Mouse (Mus musculus) neural tube, embryonic 15.5 days (tissue): Measurements from ENCODE around the gene Ccdc9b. TPM values are rescaled to one million over a fixed set of nuclear protein-coding genes. Genes with fewer than 3 reads are reported as not detected.
A peak's percentile ranks its signal among the peaks of the same experiment; 100 is the strongest.

ENCODE experiments used
- ATAC-seq: fragments of 200-750 bp; cut with Nextera tagmentation; 2 replicates; pipeline ENCODE4 v1.8.0; 2017; ENCODE audit warnings: mild to moderate bottlenecking, moderate TSS enrichment, moderate library complexity; ENCODE audit not compliant: low FRiP score
- H3K27ac ChIP-seq: fragments of 300-500 bp; sonication (generic); replicated peaks from 2 replicates; pipeline ENCODE4 v1.5.1; 2015; ENCODE audit warnings: mild to moderate bottlenecking, inconsistent platforms
- H3K27me3 ChIP-seq: fragments of 300-500 bp; sonication (generic); replicated peaks from 2 replicates; pipeline ENCODE4 v1.6.1; 2015; ENCODE audit warnings: inconsistent platforms
- H3K36me3 ChIP-seq: fragments of 300-500 bp; sonication (generic); 2 replicates; pipeline ENCODE4 v1.6.1; 2015; ENCODE audit warnings: inconsistent platforms
- H3K4me1 ChIP-seq: fragments of 300-500 bp; sonication (generic); 2 replicates; pipeline ENCODE4 v1.6.1; 2015; ENCODE audit warnings: inconsistent platforms
- H3K4me2 ChIP-seq: fragments of 300-500 bp; sonication (generic); 2 replicates; pipeline ENCODE4 v1.6.1; 2015; ENCODE audit warnings: inconsistent platforms, mild to moderate bottlenecking, moderate library complexity
- H3K4me3 ChIP-seq: fragments of 300-500 bp; sonication (generic); replicated peaks from 2 replicates; pipeline ENCODE4 v1.5.1; 2015; ENCODE audit warnings: mild to moderate bottlenecking, inconsistent platforms
- H3K9ac ChIP-seq: fragments of 300-500 bp; sonication (generic); replicated peaks from 2 replicates; pipeline ENCODE4 v1.6.1; 2015; ENCODE audit warnings: mild to moderate bottlenecking, inconsistent platforms
- H3K9me3 ChIP-seq: fragments of 300-500 bp; sonication (generic); replicated peaks from 2 replicates; pipeline ENCODE4 v1.6.1; 2016; ENCODE audit warnings: inconsistent platforms
- WGBS: fragments of 180-500 bp; shearing (Covaris S2); methylation state at CpG from one replicate; pipeline ENCODE4 v1.1.7; 2015; ENCODE audit warnings: mixed read lengths; 5-methylcytosine and 5-hydroxymethylcytosine counted together
- polyA plus RNA-seq: library from polyadenylated mRNA; unstranded; fragments of >200 nt; fragmentation: Nextera tagmentation; extraction: Ambion mirVana; gene quantifications from 2 replicates; pipeline ENCODE4 v1.2.1, GENCODE M21; 2015

Ccdc9b gene
- polyA plus RNA-seq, 1 experiment from 2014 or later: 1.2 TPM

DNA sequence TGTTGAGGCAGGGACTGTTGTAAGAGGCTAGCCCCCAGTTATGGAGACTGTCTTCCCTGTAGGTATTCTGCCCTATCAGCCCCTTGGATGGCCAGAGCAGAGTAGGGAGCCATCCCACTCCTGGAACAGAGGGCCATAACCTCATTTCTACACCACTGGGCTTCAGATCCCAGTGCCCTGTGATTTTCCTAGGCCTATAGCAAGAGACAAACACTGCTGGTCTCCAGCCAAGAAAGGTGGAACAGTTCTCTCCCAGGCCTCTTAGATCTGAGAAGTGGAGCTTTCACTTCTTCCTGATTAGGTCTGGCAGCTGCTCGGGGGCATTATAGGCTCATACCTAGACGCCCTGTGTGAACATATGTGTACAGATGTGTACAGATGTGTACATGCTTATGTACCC, 13.8 kb upstream of the Ccdc9b start:
- Histone ChIP-seq H3K27ac (no peak overlapping the region), H3K9ac (no peak overlapping the region; the same call in 1 of the 2 replicates), H3K27me3 (no peaks in the 10 kb centered on the region), H3K4me2 (no peak overlapping the region), H3K4me1 (peaks cover 28% of the 10 kb centered on the region), H3K36me3 (no peaks in the 10 kb centered on the region), H3K4me3 (no peak overlapping the region), H3K9me3 (no peaks in the 10 kb centered on the region)
- WGBS: 79% methylated on average over 2 of the region's 2 CpGs
- no peak for ATAC-seq

DNA sequence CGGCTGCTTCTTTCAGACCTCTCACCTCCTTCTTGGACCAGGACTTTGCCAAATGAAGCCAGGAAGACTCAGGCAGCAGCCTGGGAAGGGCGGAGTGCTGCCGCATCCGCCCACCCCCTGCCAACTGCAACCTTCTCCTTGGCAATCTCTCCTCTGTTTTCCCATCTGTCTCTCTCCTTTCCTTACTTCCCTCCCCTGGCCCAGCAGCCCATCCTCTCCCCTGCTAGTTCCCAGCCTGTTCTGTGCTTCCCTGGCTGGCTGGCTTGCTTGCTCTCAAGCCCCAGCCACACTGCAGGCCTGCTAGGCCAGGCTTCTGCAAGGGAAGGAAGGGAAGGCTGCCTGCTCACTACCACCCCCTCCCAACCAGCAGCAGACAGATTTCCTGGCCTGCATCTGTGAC, 13.4 kb upstream of the Ccdc9b start:
- Histone ChIP-seq H3K4me1 (peaks cover 24% of the 10 kb centered on the region), H3K9ac (no peak overlapping the region; the same call in 1 of the 2 replicates), H3K4me3 (no peak overlapping the region), H3K36me3 (no peaks in the 10 kb centered on the region), H3K9me3 (no peaks in the 10 kb centered on the region), H3K27ac (no peak overlapping the region), H3K4me2 (no peak overlapping the region), H3K27me3 (no peaks in the 10 kb centered on the region)
- no peak for ATAC-seq
- WGBS: 55% methylated on average over 4 of the region's 4 CpGs

DNA sequence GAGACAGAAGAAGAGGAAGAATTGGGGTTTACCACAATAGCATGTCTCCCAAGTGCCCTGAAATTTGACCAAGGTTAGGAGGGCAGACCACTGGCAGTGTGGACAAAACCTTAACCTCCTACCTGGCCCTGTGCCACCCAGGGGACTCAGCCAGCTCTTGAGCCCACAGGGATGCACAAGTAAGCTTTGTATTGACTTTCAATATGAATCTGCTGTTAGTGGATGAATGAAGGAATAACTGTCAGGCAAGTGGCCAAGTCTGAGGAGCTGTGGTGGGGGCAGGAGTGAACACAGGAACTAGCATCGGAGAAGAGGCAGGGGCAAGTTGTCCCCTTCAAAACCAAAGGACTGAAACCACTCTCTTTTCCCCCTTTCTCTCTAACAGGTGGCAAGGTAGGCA, 12.9 kb upstream of the Ccdc9b start:
- WGBS: 75% methylated on average over 1 of the region's 1 CpGs
- H3K4me1 ChIP-seq: peaks cover 20% of the 10 kb centered on the region
- H3K4me2 ChIP-seq: no peak overlapping the region
- H3K36me3 ChIP-seq: no peaks in the 10 kb centered on the region
- ATAC-seq: no peak
- H3K9ac ChIP-seq: no peak overlapping the region
- H3K27ac ChIP-seq: no peak overlapping the region
- no peaks in the 10 kb centered on the region for H3K27me3 ChIP-seq
- no peaks in the 10 kb centered on the region for H3K9me3 ChIP-seq
- no peak overlapping the region for H3K4me3 ChIP-seq

DNA sequence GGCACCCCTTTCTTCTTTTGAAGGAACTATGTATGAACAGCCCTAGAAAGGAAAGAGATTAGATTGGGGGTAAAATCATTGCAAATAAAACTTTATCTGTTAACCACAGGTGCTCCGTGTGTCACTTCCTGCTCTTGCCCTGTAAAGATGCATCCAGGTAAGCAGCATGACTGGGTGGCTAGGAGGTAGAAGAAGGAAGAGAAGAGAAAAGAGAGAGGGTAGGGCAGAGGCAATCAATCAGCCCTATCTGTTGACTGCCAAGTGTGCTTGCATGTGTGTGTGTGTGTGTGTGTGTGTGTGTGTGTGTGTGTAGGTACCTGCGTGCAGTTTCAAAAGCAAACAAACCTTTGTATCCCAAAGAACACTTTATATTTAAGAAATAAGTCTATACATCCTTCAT, 12.1 kb upstream of the Ccdc9b start:
- no peak overlapping the region for H3K4me3 ChIP-seq
- no peak for ATAC-seq
- H3K27ac ChIP-seq: no peak overlapping the region
- H3K9ac ChIP-seq: no peak overlapping the region
- peaks cover 12% of the 10 kb centered on the region for H3K4me1 ChIP-seq
- no peaks in the 10 kb centered on the region for H3K9me3 ChIP-seq
- H3K36me3 ChIP-seq: no peaks in the 10 kb centered on the region
- no peak overlapping the region for H3K4me2 ChIP-seq
- H3K27me3 ChIP-seq: no peaks in the 10 kb centered on the region
- WGBS: 90% methylated on average over 2 of the region's 2 CpGs

DNA sequence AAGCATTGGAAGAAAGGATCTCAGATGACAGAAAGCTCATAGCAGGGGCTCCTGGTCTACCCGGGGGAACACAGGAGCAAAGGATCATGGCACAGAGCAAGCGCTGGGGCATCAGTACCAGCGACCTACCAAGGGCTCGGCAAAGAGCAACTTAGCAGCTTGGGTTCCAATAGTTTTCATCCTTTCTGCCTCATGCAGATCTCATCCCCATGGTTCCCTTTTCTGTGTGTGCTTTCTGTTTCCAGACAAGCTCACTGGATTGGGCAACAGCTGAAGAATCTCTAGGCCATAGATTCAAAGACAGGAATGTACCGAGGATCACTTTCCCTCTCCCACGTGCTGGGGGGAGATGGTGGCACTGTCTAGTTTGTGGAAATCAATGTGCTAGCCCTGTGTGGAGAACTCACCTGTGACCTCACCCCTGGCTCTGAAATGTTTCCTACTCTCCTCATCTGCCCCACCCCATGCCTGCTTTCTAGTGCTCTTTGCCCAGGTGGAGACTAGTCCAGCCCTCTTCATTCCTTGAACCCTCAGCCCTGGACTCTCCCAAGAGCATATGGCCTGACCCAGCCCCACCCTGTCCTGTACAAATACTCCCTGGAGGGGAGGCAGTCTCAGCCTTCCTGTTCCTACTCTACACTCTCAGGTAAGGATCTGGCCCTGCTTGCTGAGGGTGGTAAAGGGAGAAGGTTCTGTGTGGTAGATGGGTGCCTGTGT, 9.9 kb upstream of the Ccdc9b start, which contains the start of gene Phgr1:
Phgr1 (plus strand) TSS at position 612 of the 717 bp plus-strand sequence.
- no peak for ATAC-seq
- H3K4me1 ChIP-seq: peaks cover 6% of the 10 kb centered on the region; the same call in 1 of the 2 replicates
- H3K36me3 ChIP-seq: no peaks in the 10 kb centered on the region
- H3K9ac ChIP-seq: no peak within 1 kb of the TSS
- 79% methylated on average over 6 of the region's 6 CpGs for WGBS
- no peak within 1 kb of the TSS for H3K4me3 ChIP-seq
- H3K27ac ChIP-seq: no peak within 1 kb of the TSS
- no peak within 1 kb of the TSS for H3K4me2 ChIP-seq
- H3K27me3 ChIP-seq: no peaks in the 10 kb centered on the region
- H3K9me3 ChIP-seq: no peaks in the 10 kb centered on the region

DNA sequence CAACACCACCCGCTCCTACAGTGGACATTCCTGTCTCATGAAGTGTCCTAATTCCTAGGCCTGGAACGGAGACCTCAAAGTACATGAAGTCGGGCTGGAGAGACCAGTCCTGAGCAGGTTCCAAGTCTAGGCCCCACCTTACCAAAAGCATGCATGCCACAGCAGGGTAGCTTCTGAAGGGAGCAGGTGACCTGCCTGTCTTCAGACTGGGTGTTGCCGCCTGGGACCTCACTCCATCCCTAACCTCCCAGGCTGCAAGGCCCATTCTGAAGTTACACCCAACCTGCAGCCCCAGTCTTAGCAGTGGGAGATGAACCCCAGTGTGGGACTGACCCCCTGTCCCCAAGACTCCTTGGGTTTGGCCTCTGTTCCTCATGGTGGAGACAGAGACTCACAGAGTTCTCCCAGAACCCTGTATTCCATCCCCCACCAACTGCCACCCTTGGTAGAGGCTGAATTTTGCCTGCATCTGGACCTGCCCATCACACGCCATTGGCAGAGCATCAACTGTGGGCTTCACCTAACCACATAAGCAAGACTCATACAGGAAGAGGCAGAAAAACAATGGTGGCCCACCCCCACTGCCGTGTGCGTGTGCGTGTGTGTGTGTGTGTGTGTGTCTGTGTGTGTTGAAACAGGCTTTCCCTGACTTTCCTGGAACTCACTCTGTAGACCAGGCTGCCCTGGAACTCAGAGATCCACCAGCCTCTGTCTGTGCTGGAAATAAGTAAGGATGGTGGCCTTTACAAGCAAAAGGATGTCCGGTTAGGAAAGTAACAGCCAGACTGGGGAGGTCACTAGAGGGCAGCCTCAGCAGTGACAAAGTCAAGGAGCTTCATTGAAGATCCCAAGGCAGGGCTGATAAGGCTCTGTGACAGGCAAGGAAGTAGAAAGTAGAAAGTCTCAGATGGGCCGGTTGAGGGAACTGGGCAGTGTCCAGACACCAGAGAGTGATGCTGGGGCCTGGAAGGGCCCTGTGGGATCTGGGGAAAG, 3.9 kb upstream of the Ccdc9b start:
- H3K4me3 ChIP-seq: no peak overlapping the region
- no peaks in the 10 kb centered on the region for H3K9me3 ChIP-seq
- H3K9ac ChIP-seq: no peak overlapping the region
- peaks cover 28% of the 10 kb centered on the region for H3K4me1 ChIP-seq
- no peaks in the 10 kb centered on the region for H3K36me3 ChIP-seq
- H3K4me2 ChIP-seq: no peak overlapping the region
- H3K27me3 ChIP-seq: no peaks in the 10 kb centered on the region
- 81% methylated on average over 10 of the region's 10 CpGs for WGBS
- no peak for ATAC-seq
- H3K27ac ChIP-seq: no peak overlapping the region

DNA sequence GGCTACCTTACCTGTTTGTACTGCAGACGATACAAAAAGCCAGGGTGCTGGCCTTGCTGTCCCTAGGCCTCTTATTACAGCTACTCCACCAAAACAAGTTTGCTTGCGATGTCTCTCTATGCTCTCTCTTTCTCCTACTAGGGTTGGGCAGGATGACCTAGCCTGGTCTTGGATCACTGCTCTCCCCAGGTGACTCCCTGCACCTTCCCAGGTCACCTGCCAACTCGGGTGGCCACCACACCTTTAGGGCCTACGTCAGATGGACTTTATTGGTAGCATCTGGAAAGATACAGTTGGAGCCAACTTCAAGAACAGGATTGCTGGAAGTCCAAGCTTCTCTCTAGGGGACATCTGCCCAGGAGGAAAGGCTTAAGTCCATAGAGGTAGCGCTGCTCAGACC, 2.4 kb upstream of the Ccdc9b start:
- Histone ChIP-seq H3K27me3 (no peaks in the 10 kb centered on the region; the same call in 1 of the 2 replicates), H3K27ac (no peak overlapping the region), H3K36me3 (no peaks in the 10 kb centered on the region), H3K4me1 (peaks cover 41% of the 10 kb centered on the region), H3K9ac (no peak overlapping the region), H3K4me3 (no peak overlapping the region), H3K4me2 (no peak overlapping the region), H3K9me3 (no peaks in the 10 kb centered on the region)
- WGBS: 92% methylated on average over 5 of the region's 5 CpGs
- no peak for ATAC-seq

DNA sequence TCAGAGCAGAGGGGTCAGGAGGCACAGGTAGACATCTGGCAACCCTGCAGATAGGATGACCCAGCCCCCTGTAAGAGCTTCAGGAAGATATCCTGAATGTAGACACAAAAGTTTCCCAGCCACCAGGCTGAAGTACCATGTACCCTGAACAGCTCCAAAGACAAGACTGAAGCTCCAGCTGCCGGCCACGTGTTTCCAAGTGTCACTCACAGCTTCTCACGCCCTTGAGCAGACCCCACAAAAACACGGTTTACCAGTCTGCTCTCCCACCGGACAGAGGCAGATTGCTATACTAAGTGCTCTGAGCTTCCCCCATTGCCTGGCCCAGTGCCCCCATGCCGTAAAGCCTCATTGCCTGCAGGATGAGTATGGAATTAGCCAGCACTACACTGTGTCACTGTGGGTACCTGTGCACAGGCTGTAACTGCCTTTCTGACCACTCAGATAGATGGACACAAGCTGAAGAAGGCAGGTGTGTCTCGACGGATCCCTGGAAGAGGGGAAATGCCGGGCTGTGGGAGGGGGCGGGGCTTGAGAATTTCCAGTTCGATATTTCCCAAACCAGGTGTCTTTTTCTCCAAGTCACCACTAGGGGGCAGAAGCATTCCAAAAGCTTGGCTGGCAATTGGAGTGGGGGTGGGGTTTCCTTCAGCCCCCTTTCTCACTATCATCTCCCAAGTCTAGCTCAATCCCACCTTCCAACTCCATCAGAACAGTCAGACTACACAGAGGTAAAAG, 1.8 kb upstream of the Ccdc9b start:
- ATAC-seq: no peak
- H3K9ac ChIP-seq: no peak overlapping the region
- no peaks in the 10 kb centered on the region for H3K36me3 ChIP-seq
- no peaks in the 10 kb centered on the region; the same call in 1 of the 2 replicates for H3K27me3 ChIP-seq
- peaks cover 41% of the 10 kb centered on the region for H3K4me1 ChIP-seq
- H3K4me3 ChIP-seq: no peak overlapping the region
- H3K27ac ChIP-seq: peak overlapping the region; percentile 37; the same call in 1 of the 2 replicates
- WGBS: 23% methylated on average over 11 of the region's 11 CpGs
- H3K9me3 ChIP-seq: no peaks in the 10 kb centered on the region
- H3K4me2 ChIP-seq: peak overlapping the region; percentile 15; the same call in 1 of the 2 replicates

DNA sequence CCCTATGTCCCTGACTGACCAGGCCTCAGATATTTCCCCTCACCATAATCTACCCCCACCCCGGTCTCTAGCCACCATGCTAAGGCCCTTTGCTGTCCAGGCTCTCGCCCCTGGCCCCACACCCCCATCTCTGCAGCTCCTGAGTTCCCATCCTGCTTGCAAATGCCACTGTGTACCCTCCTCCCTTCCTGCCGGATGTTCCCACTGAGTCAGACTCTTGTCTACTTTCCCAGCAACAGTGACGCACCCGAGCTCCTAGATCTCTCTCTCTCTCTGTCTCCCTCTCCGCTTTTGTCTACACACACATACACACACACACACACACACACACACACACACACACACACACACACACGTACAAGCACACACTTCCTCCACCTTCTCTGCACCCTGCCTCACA, 1.0 kb upstream of the Ccdc9b start:
- H3K4me3 ChIP-seq: no peak overlapping the region
- H3K9ac ChIP-seq: no peak overlapping the region
- WGBS: 55% methylated on average over 7 of the region's 7 CpGs
- 0 out of 2 replicates have a peak overlapping the region, but pooled peaks have one; percentile 84 for H3K27ac ChIP-seq
- H3K4me1 ChIP-seq: peaks cover 41% of the 10 kb centered on the region
- no peaks in the 10 kb centered on the region for H3K9me3 ChIP-seq
- no peak overlapping the region for H3K4me2 ChIP-seq
- no peaks in the 10 kb centered on the region; the same call in 1 of the 2 replicates for H3K27me3 ChIP-seq
- ATAC-seq: no peak
- H3K36me3 ChIP-seq: no peaks in the 10 kb centered on the region

DNA sequence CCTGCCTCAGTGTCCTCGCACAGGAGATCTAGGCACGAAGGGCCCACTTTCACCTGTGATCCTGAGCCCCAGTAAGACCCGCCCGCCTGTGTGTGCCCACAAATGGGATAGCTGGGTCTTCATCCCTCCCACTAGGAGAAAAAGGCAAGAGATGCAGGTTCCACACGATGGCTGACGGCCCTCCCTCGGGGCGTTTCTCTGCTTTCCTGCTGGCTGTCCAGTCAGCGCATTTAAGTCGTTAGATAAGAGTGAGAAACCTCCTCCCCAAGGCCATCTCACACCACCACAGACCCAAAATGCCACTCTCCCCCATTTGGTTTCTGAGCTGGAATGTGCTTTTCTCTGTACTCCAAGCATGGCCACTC, 305 bp upstream of the Ccdc9b start:
- H3K27ac ChIP-seq: peak overlapping the region; percentile 84
- H3K9me3 ChIP-seq: no peaks in the 10 kb centered on the region
- H3K9ac ChIP-seq: 0 out of 2 replicates have a peak overlapping the region, but pooled peaks have one; percentile 36
- 14% methylated on average over 10 of the region's 10 CpGs for WGBS
- H3K4me1 ChIP-seq: peaks cover 41% of the 10 kb centered on the region
- no peaks in the 10 kb centered on the region; the same call in 1 of the 2 replicates for H3K27me3 ChIP-seq
- no peak for ATAC-seq
- H3K4me3 ChIP-seq: no peak overlapping the region
- H3K4me2 ChIP-seq: peak overlapping the region; percentile 46
- H3K36me3 ChIP-seq: no peaks in the 10 kb centered on the region

DNA sequence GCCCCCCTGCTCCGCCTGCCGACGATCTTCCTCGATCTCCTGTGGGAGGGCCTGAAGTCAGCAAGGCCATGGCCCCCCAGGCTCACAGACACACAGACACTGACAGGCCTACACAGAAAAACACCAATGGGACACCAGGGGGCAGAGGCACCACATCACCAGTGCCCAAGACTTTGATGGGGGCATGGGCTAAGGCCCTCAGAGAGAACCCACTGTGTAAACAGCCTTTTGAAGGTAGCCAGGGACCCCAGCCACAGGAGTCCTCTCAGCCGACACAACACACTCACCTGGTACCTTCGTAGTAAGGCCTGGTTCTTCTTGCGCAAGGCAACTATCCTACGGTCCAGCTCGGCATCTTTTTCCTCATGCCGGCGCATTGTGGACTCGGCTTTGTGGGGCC, 1.1 kb downstream of the Ccdc9b start:
- 83% methylated on average over 12 of the region's 12 CpGs for WGBS
- H3K27me3 ChIP-seq: no peaks in the 10 kb centered on the region; the same call in 1 of the 2 replicates
- no peak overlapping the region for H3K4me3 ChIP-seq
- H3K9ac ChIP-seq: no peak overlapping the region
- H3K36me3 ChIP-seq: no peaks in the 10 kb centered on the region
- H3K9me3 ChIP-seq: no peaks in the 10 kb centered on the region
- ATAC-seq: no peak
- peak overlapping the region; percentile 46 for H3K4me2 ChIP-seq
- peaks cover 41% of the 10 kb centered on the region for H3K4me1 ChIP-seq
- peak overlapping the region; percentile 84 for H3K27ac ChIP-seq
